Mouse (Mus musculus): ENCODE measurements at regions not wholly inside any gene's neighbourhood (a gene's known extent, or its start where the extent isn't known, plus 50 kb on each side); places are given as distances from the start of the nearest gene placed in this dataset.

GRCm38 (mm10) chr17:10094108-10094521 lies 225.5 kb downstream of the Qk start:
- Histone ChIP-seq H3K36me3 (ENCODE audit: control insufficient read depth in 1 of 2, insufficient read depth in 2 of 2, low read length in 2 of 2) (no peaks in the 10 kb centered on the region), H3K9me3 (replicated peaks; ENCODE audit: insufficient read depth, low read length) (no peaks in the 10 kb centered on the region), H3K4me1 (ENCODE audit: control insufficient read depth in 1 of 2, insufficient read depth in 2 of 2, low read length in 2 of 2) (no peaks in the 10 kb centered on the region), H3K79me2 (ENCODE audit: control insufficient read depth, insufficient read depth, low read length, poor library complexity) (no peaks in the 10 kb centered on the region), H3K27me3 (ENCODE audit: control insufficient read depth in 1 of 2, insufficient read depth in 2 of 2, low read length in 2 of 2) (no peaks in the 10 kb centered on the region), H3K9ac (ENCODE audit: control insufficient read depth, low read depth, low read length, poor library complexity, severe bottlenecking) (no peak overlapping the region), H3K4me3 (ENCODE audit: control insufficient read depth in 1 of 2, insufficient read depth in 1 of 2, low read depth in 2 of 2, low read length in 2 of 2) (no peak overlapping the region), H3K27ac (ENCODE audit: control insufficient read depth, low read depth, low read length) (no peak overlapping the region)
- TF ChIP-seq E2F4 (IDR thresholded peaks at IDR 0.05; ENCODE audit: borderline replicate concordance, low read depth, low read length) (no peak), BHLHE40 (IDR thresholded peaks at IDR 0.05; ENCODE audit: borderline replicate concordance, low read depth, low read length) (no peak), EP300 (IDR thresholded peaks at IDR 0.05; ENCODE audit: low read depth in 1 of 2, low read length in 2 of 2) (no peak), TAL1 (IDR thresholded peaks at IDR 0.05; ENCODE audit: low read length) (no peak), SIN3A (IDR thresholded peaks at IDR 0.05; ENCODE audit: low read length) (no peak), ZMIZ1 (IDR thresholded peaks at IDR 0.05; ENCODE audit: low read depth, low read length) (no peak), POLR2AphosphoS5 (IDR thresholded peaks at IDR 0.05; ENCODE audit: borderline replicate concordance, low read depth, low read length) (no peak)
- DNase-seq (ENCODE audit: low read depth, low spot score) = no peak

GRCm38 (mm10) chr17:10093437-10094107 lies 226.1 kb downstream of the Qk start:
- H3K27ac ChIP-seq (ENCODE audit: control insufficient read depth, low read depth, low read length) = no peak overlapping the region
- H3K9ac ChIP-seq (ENCODE audit: control insufficient read depth, low read depth, low read length, poor library complexity, severe bottlenecking) = no peak overlapping the region
- TF ChIP-seq GATA1 (IDR thresholded peaks at IDR 0.05; ENCODE audit: low read depth, low read length) (no peak), JUND (IDR thresholded peaks at IDR 0.05; ENCODE audit: low read depth, low read length) (no peak), E2F4 (IDR thresholded peaks at IDR 0.05; ENCODE audit: borderline replicate concordance, low read depth, low read length) (no peak), ZMIZ1 (IDR thresholded peaks at IDR 0.05; ENCODE audit: low read depth, low read length) (no peak), ETS1 (IDR thresholded peaks at IDR 0.05; ENCODE audit: low read depth, low read length) (no peak), USF1 (IDR thresholded peaks at IDR 0.05; ENCODE audit: low read depth, low read length) (no peak), NELFE (IDR thresholded peaks at IDR 0.05; ENCODE audit: low read depth, low read length) (no peak), TCF12 (IDR thresholded peaks at IDR 0.05; ENCODE audit: low read depth, low read length) (no peak), RCOR1 (IDR thresholded peaks at IDR 0.05; ENCODE audit: low read depth, low read length) (no peak), POLR2AphosphoS2 (IDR thresholded peaks at IDR 0.05; ENCODE audit: low read length) (no peak), MAZ (IDR thresholded peaks at IDR 0.05; ENCODE audit: low read depth, low read length) (no peak), POLR2A (IDR thresholded peaks at IDR 0.05; ENCODE audit: control insufficient read depth in 1 of 2, insufficient read depth in 1 of 2, low read depth in 1 of 2, low read length in 2 of 2, poor library complexity in 1 of 2) (no peak), ZNF384 (IDR thresholded peaks at IDR 0.05; ENCODE audit: low read depth, low read length) (no peak), MAX (IDR thresholded peaks at IDR 0.05; ENCODE audit: low read length) (no peak), ZKSCAN1 (IDR thresholded peaks at IDR 0.05; ENCODE audit: low read depth, low read length) (no peak), TBP (IDR thresholded peaks at IDR 0.05; ENCODE audit: low read depth, low read length) (no peak), BHLHE40 (IDR thresholded peaks at IDR 0.05; ENCODE audit: borderline replicate concordance, low read depth, low read length) (no peak), NRF1 (IDR thresholded peaks at IDR 0.05; ENCODE audit: insufficient read depth, low read depth, low read length, poor library complexity, severe bottlenecking) (no peak), RAD21 (IDR thresholded peaks at IDR 0.05; ENCODE audit: low read depth, low read length) (no peak)
- H3K4me1 ChIP-seq (ENCODE audit: control insufficient read depth in 1 of 2, insufficient read depth in 2 of 2, low read length in 2 of 2) = no peaks in the 10 kb centered on the region
- H3K36me3 ChIP-seq (ENCODE audit: control insufficient read depth in 1 of 2, insufficient read depth in 2 of 2, low read length in 2 of 2) = no peaks in the 10 kb centered on the region
- no peak overlapping the region for H3K4me3 ChIP-seq (ENCODE audit: control insufficient read depth in 1 of 2, insufficient read depth in 1 of 2, low read depth in 2 of 2, low read length in 2 of 2)
- no peaks in the 10 kb centered on the region for H3K27me3 ChIP-seq (ENCODE audit: control insufficient read depth in 1 of 2, insufficient read depth in 2 of 2, low read length in 2 of 2)
- DNase-seq (ENCODE audit: low read depth, low spot score) = no peak
- H3K9me3 ChIP-seq (replicated peaks; ENCODE audit: insufficient read depth, low read length) = no peaks in the 10 kb centered on the region
- H3K79me2 ChIP-seq (ENCODE audit: control insufficient read depth, insufficient read depth, low read length, poor library complexity) = no peaks in the 10 kb centered on the region
